Mouse (Mus musculus) limb, embryonic 10.5 days (tissue): ENCODE results near the gene Drd3. TPM values are rescaled to one million over a fixed set of nuclear protein-coding genes. Genes with fewer than 3 reads are reported as not detected.

Experiments
- microRNA-seq: library from miRNA; unstranded; fragments of <30 nt; microRNA quantifications from one replicate; pipeline ENCODE4, GENCODE M21; 2017
- polyA plus RNA-seq: library from polyadenylated mRNA; unstranded; fragments of >200 nt; fragmentation: Nextera tagmentation; extraction: Ambion mirVana; gene quantifications from 2 replicates; pipeline ENCODE4 v1.2.1, GENCODE M21; 2016

Gene Drd3
- polyA plus RNA-seq, 1 experiment from 2014 or later: not detected

Small RNA genes lying within 50 kb of the gene (microRNA-seq; reads per million reads assigned to microRNA genes)
- not detected for gene Gm25996

Other genes with a start within 250 kb of the Drd3 start
- not detected in 2 replicates for gene Tigit, start 89.9 kb upstream of the Drd3 start, polyA plus RNA-seq
- 13.9 and 14.8 TPM in 2 replicates for gene Ccdc191, start 135.8 kb downstream of the Drd3 start, polyA plus RNA-seq
- gene Qtrt2, start 172.8 kb downstream of the Drd3 start, polyA plus RNA-seq: 33.4 and 36.9 TPM in 2 replicates
- gene Zdhhc23, start 225.8 kb downstream of the Drd3 start, polyA plus RNA-seq: 1.1 and 1.2 TPM in 2 replicates